In genomic region chr9:53536558-53537320, GRCm38 (mm10) we compare ENCODE assay signal across 1 mouse cellular context.
TF ChIP-seq lines count a peak whose summit lies in the region.

Atm (minus strand) TSS chr9:53536740.
Npat (plus strand) TSS chr9:53537047.

TF ChIP-seq in myocyte, 11 proteins besides CTCF, POLR2A, EP300 and RAD21 (continued from another document):
- peak in 2 of 3 experiments; percentile 27 to 47 for TF ChIP-seq MYOD1 (IDR thresholded peaks at IDR 0.05; ENCODE audit: control insufficient read depth in 1 of 3, insufficient read length in 2 of 3, low read depth in 2 of 3)
